Mouse (Mus musculus) lung, embryonic 14.5 days (tissue): ENCODE data around the gene Rftn1. TPM values are rescaled to one million over a fixed set of nuclear protein-coding genes. Genes with fewer than 3 reads are reported as not detected.
A peak's percentile ranks its signal among the peaks of the same experiment; 100 is the strongest.

ENCODE experiments used
- ATAC-seq: fragments of 200-750 bp; cut with Nextera tagmentation; 2 replicates; pipeline ENCODE4 v1.8.0; 2017; ENCODE audit warnings: mild to moderate bottlenecking, moderate TSS enrichment, moderate library complexity; ENCODE audit not compliant: insufficient read depth
- DNase-seq: peaks from one replicate; pipeline ENCODE4 v3.0.0-alpha.2; 2015
- H3K27ac ChIP-seq: fragments of 300-500 bp; sonication (generic); 2 replicates; pipeline ENCODE4 v1.5.1; 2014; ENCODE audit warnings: low read depth, mild to moderate bottlenecking, moderate library complexity
- H3K27me3 ChIP-seq: fragments of 300-500 bp; sonication (generic); 2 replicates; pipeline ENCODE4 v1.6.1; 2014; ENCODE audit warnings: low read length, control low read depth; ENCODE audit not compliant: insufficient read depth
- H3K36me3 ChIP-seq: fragments of 300-500 bp; sonication (generic); 2 replicates; pipeline ENCODE4 v1.6.1; 2014; ENCODE audit warnings: control low read depth; ENCODE audit not compliant: insufficient read depth
- H3K4me1 ChIP-seq: fragments of 300-500 bp; sonication (generic); 2 replicates; pipeline ENCODE4 v1.6.1; 2014; ENCODE audit warnings: antibody characterized with exemption, control low read depth; ENCODE audit not compliant: insufficient read depth
- H3K4me2 ChIP-seq: fragments of 300-500 bp; sonication (generic); 2 replicates; pipeline ENCODE4 v1.6.1; 2014; ENCODE audit warnings: mild to moderate bottlenecking
- H3K4me3 ChIP-seq: fragments of 300-500 bp; sonication (generic); 2 replicates; pipeline ENCODE4 v1.5.1; 2014; ENCODE audit warnings: low read depth, low read length
- H3K9ac ChIP-seq: fragments of 300-500 bp; sonication (generic); 2 replicates; pipeline ENCODE4 v1.6.1; 2014
- H3K9me3 ChIP-seq: fragments of 300-500 bp; sonication (generic); 2 replicates; pipeline ENCODE4 v1.6.1; 2016; ENCODE audit warnings: low read depth, low read length, control low read depth
- CTCF ChIP-seq: IDR thresholded peaks from 2 replicates; pipeline ENCODE4 v1.5.1; 2016; ENCODE audit warnings: antibody characterized with exemption, low read depth
- WGBS: fragments of 180-500 bp; shearing (Covaris S2); extraction: QIAGEN DNeasy Blood & Tissue Kit; methylation state at CpG from one replicate; pipeline ENCODE4 v1.1.7; 2014; 5-methylcytosine and 5-hydroxymethylcytosine counted together
- polyA plus RNA-seq: library from polyadenylated mRNA; unstranded; fragments of >200 nt; fragmentation: Nextera tagmentation; extraction: Ambion mirVana; gene quantifications from 2 replicates; pipeline ENCODE4 v1.2.1, GENCODE M21; 2014

The Rftn1 gene
- polyA plus RNA-seq, 1 experiment from 2014 or later: 19.0 TPM

DNA sequence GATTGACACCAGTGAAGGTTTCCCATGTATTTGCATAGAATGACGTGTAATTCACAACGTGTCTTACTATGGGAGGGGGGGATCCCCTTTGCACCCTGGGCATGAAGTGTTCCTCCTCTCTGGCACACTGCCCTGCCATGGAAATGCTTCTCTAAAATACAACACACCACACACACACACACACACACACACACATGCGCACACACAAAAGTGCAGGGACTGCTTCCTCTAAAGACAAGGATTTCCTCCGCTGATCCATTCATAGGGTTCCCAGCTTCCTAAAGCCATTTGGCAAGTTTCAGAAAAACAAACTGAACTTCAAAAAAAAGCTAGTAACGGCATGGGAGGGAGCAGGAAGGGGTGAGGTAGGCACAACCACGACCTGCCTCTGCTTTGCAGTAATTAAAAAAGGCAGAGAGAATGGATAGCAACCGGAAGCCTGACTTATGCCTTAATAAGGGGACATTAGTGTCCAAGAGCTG is 20.5 kb downstream of the Rftn1 start:
- TF ChIP-seq CTCF: no peak
- Histone ChIP-seq H3K9me3 (peaks cover 3% of the 10 kb centered on the region; the same call in 1 of the 2 replicates), H3K27me3 (no peaks in the 10 kb centered on the region), H3K4me3 (no peak overlapping the region), H3K4me2 (no peak overlapping the region), H3K9ac (no peak overlapping the region), H3K36me3 (no peaks in the 10 kb centered on the region), H3K4me1 (no peaks in the 10 kb centered on the region), H3K27ac (no peak overlapping the region)
- 38% methylated on average over 7 of the region's 7 CpGs for WGBS
- ATAC-seq (0 out of 2 replicates have a peak, but pooled peaks have one; percentile 43), DNase-seq (peak; percentile 60)

DNA sequence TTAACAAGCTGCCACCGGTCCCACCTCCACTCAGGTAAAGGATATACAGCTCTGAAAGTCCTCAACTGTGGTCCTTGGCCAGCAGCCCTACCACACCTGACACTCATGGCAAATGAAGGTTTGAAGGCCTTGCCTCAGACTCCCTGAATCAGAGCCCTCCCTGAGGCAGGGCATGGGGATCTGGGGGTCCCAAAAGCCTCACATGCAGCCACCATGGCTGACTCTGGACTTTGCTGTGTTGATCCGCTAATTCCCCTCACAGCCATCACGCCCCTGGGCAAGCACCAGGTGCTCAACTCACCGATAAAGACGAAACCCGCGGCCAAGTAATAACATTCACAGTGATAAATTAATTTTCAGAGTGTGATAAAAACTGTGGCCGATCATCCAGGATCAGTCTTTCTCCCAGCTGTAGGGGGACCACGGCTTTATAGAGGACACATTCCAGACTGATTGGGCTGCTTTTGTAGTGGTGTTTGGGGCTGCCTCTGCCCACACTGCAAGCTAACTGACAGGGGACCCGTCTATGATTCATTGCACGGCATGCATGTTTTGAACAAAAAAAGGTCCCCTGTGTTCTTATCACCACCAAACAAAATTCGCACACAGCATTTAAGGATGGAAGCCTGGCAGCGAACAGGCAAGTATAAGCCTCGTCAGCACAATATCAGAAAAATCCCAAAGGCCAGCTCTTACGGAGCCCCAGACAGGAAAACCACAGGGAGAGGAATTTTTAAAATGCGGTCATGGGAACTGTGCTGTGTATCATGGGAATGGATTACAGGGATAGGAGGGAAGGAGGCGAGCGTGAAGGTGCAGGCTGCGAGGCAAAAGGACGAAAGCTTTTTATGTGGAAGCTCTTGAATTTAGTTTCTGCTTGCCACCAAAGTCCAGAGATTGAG is 29.3 kb downstream of the Rftn1 start:
- 72% methylated on average over 20 of the region's 20 CpGs for WGBS
- Histone ChIP-seq H3K4me2 (no peak overlapping the region), H3K4me3 (no peak overlapping the region), H3K27ac (no peak overlapping the region), H3K36me3 (0 out of 2 replicates have a peak, but pooled peaks cover 6% of the 10 kb centered on the region), H3K9ac (no peak overlapping the region), H3K27me3 (no peaks in the 10 kb centered on the region), H3K4me1 (no peaks in the 10 kb centered on the region), H3K9me3 (peaks cover 6% of the 10 kb centered on the region; the same call in 1 of the 2 replicates)
- DNase-seq (no peak), ATAC-seq (no peak)
- TF ChIP-seq CTCF: no peak

DNA sequence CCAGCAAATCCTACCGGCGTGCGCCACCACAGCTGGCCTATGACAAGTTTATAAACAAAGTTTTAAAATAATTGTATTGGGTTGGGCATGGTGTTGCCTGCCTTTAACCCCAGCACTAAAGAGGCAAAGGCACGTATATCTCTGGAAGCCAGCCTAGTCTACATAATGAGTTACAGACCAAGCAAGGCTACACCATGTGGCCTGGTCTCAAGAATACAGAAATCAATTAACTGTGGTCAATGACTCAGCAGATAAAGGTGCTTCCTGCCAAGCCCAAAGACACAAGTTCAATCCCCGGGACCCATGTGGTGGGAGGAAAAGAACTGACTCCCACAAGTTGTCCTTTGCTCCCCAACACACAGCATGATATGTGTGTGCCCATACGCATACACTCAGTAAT is 30.1 kb downstream of the Rftn1 start:
- Histone ChIP-seq H3K36me3 (0 out of 2 replicates have a peak, but pooled peaks cover 6% of the 10 kb centered on the region), H3K9ac (no peak overlapping the region), H3K27me3 (no peaks in the 10 kb centered on the region), H3K27ac (no peak overlapping the region), H3K4me2 (no peak overlapping the region), H3K9me3 (peaks cover 6% of the 10 kb centered on the region; the same call in 1 of the 2 replicates), H3K4me3 (no peak overlapping the region), H3K4me1 (no peaks in the 10 kb centered on the region)
- no peak for ATAC-seq
- WGBS: 60% methylated on average over 6 of the region's 6 CpGs
- TF ChIP-seq CTCF: no peak
- no peak for DNase-seq

DNA sequence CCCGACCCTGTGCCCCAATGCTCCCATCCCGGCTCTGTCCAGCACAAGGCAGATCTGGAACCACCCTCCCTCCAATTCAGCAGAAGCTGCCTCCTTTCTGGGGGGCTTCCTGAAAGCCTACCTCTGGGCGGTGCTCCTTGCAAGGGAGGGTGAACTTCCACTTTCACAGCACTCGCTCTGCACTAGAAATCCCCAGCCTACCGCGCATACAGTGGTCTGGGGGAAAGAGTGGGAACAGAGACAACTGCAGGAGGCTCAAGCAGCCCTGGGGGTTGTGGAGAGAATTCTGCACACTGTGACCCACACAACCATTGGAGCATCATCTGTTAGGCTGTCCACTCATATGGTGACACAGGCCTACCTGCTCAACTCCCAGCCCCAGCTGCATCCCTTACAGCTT is 30.7 kb downstream of the Rftn1 start:
- no peaks in the 10 kb centered on the region for H3K27me3 ChIP-seq
- H3K27ac ChIP-seq: no peak overlapping the region
- no peak for TF ChIP-seq CTCF
- ATAC-seq (no peak), DNase-seq (no peak)
- no peak overlapping the region for H3K4me3 ChIP-seq
- no peak overlapping the region for H3K9ac ChIP-seq
- 0 out of 2 replicates have a peak, but pooled peaks cover 5% of the 10 kb centered on the region for H3K36me3 ChIP-seq
- peaks cover 6% of the 10 kb centered on the region; the same call in 1 of the 2 replicates for H3K9me3 ChIP-seq
- 91% methylated on average over 6 of the region's 6 CpGs for WGBS
- no peaks in the 10 kb centered on the region for H3K4me1 ChIP-seq
- no peak overlapping the region for H3K4me2 ChIP-seq

DNA sequence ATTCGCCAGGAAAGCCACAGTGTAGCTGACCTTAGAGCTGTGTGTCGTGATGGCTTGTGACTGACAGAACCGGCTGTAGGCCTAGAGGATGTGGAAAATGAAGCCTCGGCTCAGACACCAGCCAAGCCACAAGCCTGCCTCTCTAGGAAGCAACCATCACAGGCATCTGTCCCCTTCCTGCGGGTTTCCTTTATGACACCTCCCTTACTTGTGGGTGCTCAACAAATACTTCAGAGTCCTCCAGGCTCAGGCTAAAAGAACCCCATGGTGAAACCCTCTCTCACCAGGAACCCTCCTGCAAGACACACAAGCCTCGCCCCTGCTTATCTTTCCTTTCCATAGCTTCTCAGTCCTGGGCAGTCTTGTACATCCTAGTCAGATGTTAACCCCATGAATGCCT is 31.9 kb downstream of the Rftn1 start:
- Histone ChIP-seq H3K27ac (no peak overlapping the region), H3K9ac (no peak overlapping the region), H3K4me3 (no peak overlapping the region), H3K27me3 (no peaks in the 10 kb centered on the region), H3K36me3 (no peaks in the 10 kb centered on the region), H3K9me3 (no peaks in the 10 kb centered on the region), H3K4me1 (no peaks in the 10 kb centered on the region), H3K4me2 (no peak overlapping the region)
- 77% methylated on average over 6 of the region's 6 CpGs for WGBS
- DNase-seq (no peak), ATAC-seq (no peak)
- no peak for TF ChIP-seq CTCF

DNA sequence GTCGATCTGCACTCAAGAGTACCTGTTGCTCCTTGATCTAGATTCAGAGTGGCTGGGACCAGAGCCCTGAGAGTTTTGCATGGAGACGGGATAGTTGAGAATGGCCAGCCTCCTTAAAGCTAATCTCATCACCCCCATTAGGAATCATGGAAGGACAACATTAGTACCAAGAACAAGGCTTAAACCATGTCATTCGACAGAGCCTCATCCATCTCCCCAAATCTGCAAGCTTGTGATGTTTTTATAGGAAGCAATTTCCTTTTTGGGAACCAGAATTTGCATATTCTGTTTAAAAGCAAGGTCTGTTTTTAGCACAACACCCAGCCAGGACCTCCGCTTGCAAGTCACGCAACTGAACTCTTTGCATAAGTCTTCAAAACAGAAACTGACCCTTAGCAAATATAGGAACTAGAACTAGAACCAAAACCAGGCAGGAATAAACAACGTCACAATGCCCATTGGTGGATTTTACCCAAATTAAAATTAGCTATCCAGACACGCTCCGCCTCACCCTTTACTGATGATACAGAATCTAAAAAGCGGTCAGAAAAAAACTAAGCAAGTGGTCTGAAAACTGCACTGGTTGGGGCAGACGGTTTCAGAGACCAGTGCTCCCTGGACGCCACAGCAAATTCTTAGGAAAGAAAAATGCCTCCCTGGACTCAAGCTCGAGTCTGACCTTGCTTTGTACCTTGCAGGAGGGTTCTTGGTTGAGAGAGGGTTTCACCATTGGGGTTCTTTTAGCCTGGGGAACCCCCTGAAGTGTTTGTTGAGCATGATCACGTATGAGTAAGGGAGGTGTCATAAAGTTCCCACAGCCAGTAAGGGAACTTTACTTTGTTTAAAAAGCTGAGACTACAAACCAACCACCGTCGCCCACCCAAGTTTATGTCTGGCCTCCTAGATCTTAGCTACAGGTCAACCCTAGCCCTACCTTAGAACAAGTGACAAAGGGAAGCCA is 33.0 kb downstream of the Rftn1 start:
- no peak overlapping the region for H3K4me2 ChIP-seq
- no peak overlapping the region for H3K9ac ChIP-seq
- 83% methylated on average over 15 of the region's 15 CpGs for WGBS
- ATAC-seq (no peak), DNase-seq (no peak)
- no peak overlapping the region for H3K27ac ChIP-seq
- no peaks in the 10 kb centered on the region for H3K36me3 ChIP-seq
- H3K4me3 ChIP-seq: no peak overlapping the region
- H3K9me3 ChIP-seq: no peaks in the 10 kb centered on the region
- no peaks in the 10 kb centered on the region for H3K4me1 ChIP-seq
- no peaks in the 10 kb centered on the region for H3K27me3 ChIP-seq
- TF ChIP-seq CTCF: no peak

DNA sequence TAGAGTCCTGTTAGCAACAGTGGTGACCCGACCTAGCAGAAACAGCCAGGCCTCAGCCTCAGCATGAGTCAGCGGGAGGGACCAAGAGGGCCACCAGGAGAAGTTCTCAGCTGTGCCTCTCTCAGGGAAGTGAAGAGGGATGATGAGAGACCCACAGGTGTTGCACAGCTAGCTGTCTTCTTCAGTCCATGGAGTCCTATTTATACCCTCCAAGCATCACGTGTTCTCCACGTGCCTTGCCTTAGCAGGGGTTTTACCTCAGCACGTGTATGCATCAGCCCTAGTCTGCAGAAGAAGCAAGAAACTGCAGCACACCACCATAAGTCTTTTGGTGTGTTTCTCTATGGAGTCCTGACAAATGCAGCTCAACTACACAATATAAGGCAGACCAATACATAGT is 38.4 kb downstream of the Rftn1 start:
- DNase-seq (no peak), ATAC-seq (no peak)
- Histone ChIP-seq H3K4me1 (no peaks in the 10 kb centered on the region), H3K4me3 (no peak overlapping the region), H3K27ac (no peak overlapping the region), H3K9ac (no peak overlapping the region), H3K27me3 (no peaks in the 10 kb centered on the region), H3K36me3 (no peaks in the 10 kb centered on the region), H3K9me3 (no peaks in the 10 kb centered on the region), H3K4me2 (no peak overlapping the region)
- 83% methylated on average over 5 of the region's 5 CpGs for WGBS
- no peak for TF ChIP-seq CTCF
